Mouse (Mus musculus): Measurements from ENCODE around the gene Hmg20a. TPM values are rescaled to one million over a fixed set of nuclear protein-coding genes. Genes with fewer than 3 reads are reported as not detected.

The Hmg20a gene
- polyA plus RNA-seq, 1 experiment: 38.6 TPM

GRCm38 (mm10) chr9:56508835-56509451, 90.5 kb downstream of the Hmg20a start:
- Histone ChIP-seq H3K4me3 (ENCODE audit: insufficient read depth, low read length) (no peak overlapping the region), H3K4me1 (ENCODE audit: control insufficient read depth, insufficient read depth, low read length) (peaks cover 15% of the 10 kb centered on the region; the same call in 1 of the 2 replicates), H3K27ac (ENCODE audit: insufficient read depth, low read length) (peak overlapping the region; percentile 47; the same call in 1 of the 2 replicates)
- TF ChIP-seq CTCF (IDR thresholded peaks at IDR 0.05; ENCODE audit: borderline replicate concordance, insufficient read depth, low read length) (no peak), POLR2A (IDR thresholded peaks at IDR 0.05; ENCODE audit: low read depth, low read length) (no peak)

DNA sequence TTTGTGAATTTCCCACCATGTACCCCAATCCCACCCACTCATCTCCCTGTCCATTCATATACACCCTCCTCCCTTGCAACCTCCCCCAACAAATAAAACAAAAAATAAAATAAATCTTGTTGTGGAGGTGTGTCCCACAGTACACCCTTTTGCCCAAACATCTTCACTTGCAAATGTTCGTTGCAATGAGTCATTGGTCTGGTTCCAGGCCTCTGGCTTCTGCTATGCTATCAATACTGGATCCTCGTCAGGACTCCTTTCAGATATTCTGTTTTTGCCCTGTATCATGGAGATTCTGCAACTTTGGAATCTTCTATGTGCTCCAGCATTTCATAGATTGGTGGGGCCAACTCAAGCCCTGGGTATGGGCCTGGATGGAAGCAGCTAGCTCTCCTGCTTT, 91.9 kb downstream of the Hmg20a start:
- H3K4me3 ChIP-seq (ENCODE audit: insufficient read depth, low read length): no peak overlapping the region
- H3K27ac ChIP-seq (ENCODE audit: insufficient read depth, low read length): peak overlapping the region; percentile 13; the same call in 1 of the 2 replicates
- TF ChIP-seq CTCF (IDR thresholded peaks at IDR 0.05; ENCODE audit: borderline replicate concordance, insufficient read depth, low read length) (no peak), POLR2A (IDR thresholded peaks at IDR 0.05; ENCODE audit: low read depth, low read length) (no peak)
- peaks cover 5% of the 10 kb centered on the region; the same call in 1 of the 2 replicates for H3K4me1 ChIP-seq (ENCODE audit: control insufficient read depth, insufficient read depth, low read length)

GRCm38 (mm10) chr9:56512486-56512885, 94.1 kb downstream of the Hmg20a start:
- TF ChIP-seq CTCF (IDR thresholded peaks at IDR 0.05; ENCODE audit: borderline replicate concordance, insufficient read depth, low read length) (no peak), POLR2A (IDR thresholded peaks at IDR 0.05; ENCODE audit: low read depth, low read length) (no peak)
- H3K4me1 ChIP-seq (ENCODE audit: control insufficient read depth, insufficient read depth, low read length): peaks cover 9% of the 10 kb centered on the region; the same call in 1 of the 2 replicates
- H3K4me3 ChIP-seq (ENCODE audit: insufficient read depth, low read length): no peak overlapping the region

DNA sequence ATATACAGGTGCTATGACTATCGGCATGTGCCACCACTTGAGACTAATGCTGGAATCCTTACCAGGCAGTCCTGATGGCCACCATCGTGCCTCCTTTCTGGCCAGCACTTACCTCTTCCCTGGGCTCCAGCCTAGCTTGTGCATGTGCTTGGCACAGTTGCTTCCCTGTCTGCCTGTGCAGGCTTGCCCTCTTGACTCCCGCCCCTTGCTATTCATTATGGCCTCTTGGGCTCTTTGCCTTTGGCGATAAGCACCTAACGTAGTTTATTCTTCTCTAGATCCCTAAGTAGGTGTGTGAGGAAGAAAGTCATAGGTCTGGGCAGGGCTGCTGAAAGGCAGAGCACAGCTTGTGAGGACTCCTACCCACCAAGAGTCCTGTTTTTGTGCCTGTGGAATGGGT, 96.7 kb downstream of the Hmg20a start:
- Histone ChIP-seq H3K27ac (ENCODE audit: insufficient read depth, low read length) (no peak overlapping the region), H3K4me1 (ENCODE audit: control insufficient read depth, insufficient read depth, low read length) (0 out of 2 replicates have a peak, but pooled peaks cover 4% of the 10 kb centered on the region), H3K4me3 (ENCODE audit: insufficient read depth, low read length) (no peak overlapping the region)
- no peak for TF ChIP-seq POLR2A (IDR thresholded peaks at IDR 0.05; ENCODE audit: low read depth, low read length)
- TF ChIP-seq CTCF (IDR thresholded peaks at IDR 0.05; ENCODE audit: borderline replicate concordance, insufficient read depth, low read length): no peak

More at GRCm38 (mm10) chr9:56512486-56512885, 94.1 kb downstream of the Hmg20a start:
- no peak overlapping the region for H3K27ac ChIP-seq (ENCODE audit: insufficient read depth, low read length)

DNA sequence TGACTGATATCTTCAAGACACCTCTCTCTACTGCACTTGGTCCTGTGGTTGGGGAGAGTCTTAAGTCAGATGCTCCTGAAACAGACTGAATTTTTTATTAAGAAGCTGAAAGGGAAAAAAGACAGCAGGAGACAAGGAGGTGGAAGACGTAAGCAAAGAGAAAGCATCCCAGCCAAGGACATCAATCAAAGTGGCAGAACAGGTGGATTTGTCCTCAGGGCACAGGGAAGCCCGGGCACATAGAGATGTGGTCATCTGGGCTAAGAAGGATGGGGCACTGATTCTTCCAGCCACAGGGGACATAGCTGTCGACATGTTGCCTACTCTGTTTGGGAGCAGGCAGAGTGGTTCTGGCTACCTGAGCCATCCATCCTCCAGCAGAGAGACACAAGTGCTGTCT, 97.8 kb downstream of the Hmg20a start:
- Histone ChIP-seq H3K4me1 (ENCODE audit: control insufficient read depth, insufficient read depth, low read length) (0 out of 2 replicates have a peak, but pooled peaks cover 4% of the 10 kb centered on the region), H3K27ac (ENCODE audit: insufficient read depth, low read length) (no peak overlapping the region), H3K4me3 (ENCODE audit: insufficient read depth, low read length) (no peak overlapping the region)
- TF ChIP-seq CTCF (IDR thresholded peaks at IDR 0.05; ENCODE audit: borderline replicate concordance, insufficient read depth, low read length) (no peak), POLR2A (IDR thresholded peaks at IDR 0.05; ENCODE audit: low read depth, low read length) (no peak)

DNA sequence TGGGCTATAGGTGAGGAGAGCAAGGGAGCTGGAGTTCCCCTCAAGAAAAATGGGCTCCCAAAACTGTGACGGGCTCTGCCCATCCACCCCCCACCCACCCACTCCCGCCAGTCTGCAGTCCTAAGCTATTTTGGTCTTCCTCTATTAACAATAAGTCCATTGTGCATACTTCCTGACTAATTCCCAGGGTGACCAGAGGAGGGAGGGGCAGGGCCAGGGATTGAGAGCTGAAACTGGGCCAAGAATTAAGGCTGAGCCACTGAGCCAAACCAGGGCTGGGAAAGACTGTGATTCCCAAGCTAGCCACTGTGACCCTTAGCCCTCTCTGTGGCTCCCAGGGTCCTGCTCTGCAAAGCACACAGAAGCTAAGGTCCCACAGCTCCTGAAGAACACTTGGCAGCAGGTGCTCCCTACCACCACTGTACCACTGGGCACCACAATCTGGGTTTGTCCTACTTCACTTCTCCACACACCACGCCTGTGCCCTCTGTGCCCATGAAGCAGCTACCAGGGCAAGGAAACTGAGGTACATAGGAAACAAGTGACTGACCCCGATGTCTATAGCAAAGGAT, 98.4 kb downstream of the Hmg20a start:
- H3K27ac ChIP-seq (ENCODE audit: insufficient read depth, low read length): no peak overlapping the region
- no peak for TF ChIP-seq POLR2A (IDR thresholded peaks at IDR 0.05; ENCODE audit: low read depth, low read length)
- no peak for TF ChIP-seq CTCF (IDR thresholded peaks at IDR 0.05; ENCODE audit: borderline replicate concordance, insufficient read depth, low read length)
- H3K4me3 ChIP-seq (ENCODE audit: insufficient read depth, low read length): no peak overlapping the region
- H3K4me1 ChIP-seq (ENCODE audit: control insufficient read depth, insufficient read depth, low read length): 0 out of 2 replicates have a peak, but pooled peaks cover 4% of the 10 kb centered on the region

DNA sequence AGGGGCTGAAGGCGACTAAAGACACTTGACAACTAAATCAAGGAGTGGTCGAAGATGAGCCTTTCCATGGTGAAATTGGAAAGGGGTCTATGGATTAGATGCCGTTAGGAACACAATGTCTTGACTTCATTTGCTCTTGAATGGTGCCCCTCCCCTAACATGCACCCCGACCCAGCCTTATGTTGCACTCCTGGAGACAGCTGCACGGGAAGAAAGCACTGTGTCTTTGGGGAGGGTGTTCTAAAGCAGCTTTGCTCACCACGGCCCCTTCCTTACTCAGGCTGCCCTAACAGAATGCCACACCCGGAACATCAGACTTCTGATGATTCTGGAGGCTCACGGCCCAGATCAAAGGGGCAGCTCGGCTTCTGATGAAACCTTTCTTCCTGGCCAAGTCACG, 103.9 kb downstream of the Hmg20a start:
- TF ChIP-seq CTCF (IDR thresholded peaks at IDR 0.05; ENCODE audit: borderline replicate concordance, insufficient read depth, low read length) (no peak), POLR2A (IDR thresholded peaks at IDR 0.05; ENCODE audit: low read depth, low read length) (no peak)
- Histone ChIP-seq H3K4me3 (ENCODE audit: insufficient read depth, low read length) (no peak overlapping the region), H3K27ac (ENCODE audit: insufficient read depth, low read length) (no peak overlapping the region), H3K4me1 (ENCODE audit: control insufficient read depth, insufficient read depth, low read length) (no peaks in the 10 kb centered on the region)

DNA sequence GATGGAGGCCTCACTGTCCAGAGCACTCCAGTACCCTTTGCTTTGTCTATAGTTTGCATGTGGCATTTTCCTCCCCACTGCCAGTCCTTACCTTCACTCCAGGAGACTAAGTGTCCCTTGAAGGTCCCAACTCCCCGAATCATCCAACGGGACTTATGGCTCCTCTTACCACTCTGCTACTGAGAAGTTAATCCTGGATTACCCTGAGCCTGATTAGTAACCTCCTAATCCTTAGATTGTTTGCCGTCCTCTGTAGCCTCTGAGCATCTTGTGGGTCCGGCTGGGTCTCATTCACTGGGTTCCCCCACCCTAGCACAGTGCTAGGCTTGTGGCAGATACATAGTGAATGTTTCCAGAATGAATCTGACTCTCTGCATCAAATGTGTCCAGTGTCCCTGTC, 109.5 kb downstream of the Hmg20a start:
- no peak overlapping the region for H3K27ac ChIP-seq (ENCODE audit: insufficient read depth, low read length)
- H3K4me3 ChIP-seq (ENCODE audit: insufficient read depth, low read length): no peak overlapping the region
- TF ChIP-seq CTCF (IDR thresholded peaks at IDR 0.05; ENCODE audit: borderline replicate concordance, insufficient read depth, low read length) (no peak), POLR2A (IDR thresholded peaks at IDR 0.05; ENCODE audit: low read depth, low read length) (no peak)
- no peaks in the 10 kb centered on the region for H3K4me1 ChIP-seq (ENCODE audit: control insufficient read depth, insufficient read depth, low read length)

DNA sequence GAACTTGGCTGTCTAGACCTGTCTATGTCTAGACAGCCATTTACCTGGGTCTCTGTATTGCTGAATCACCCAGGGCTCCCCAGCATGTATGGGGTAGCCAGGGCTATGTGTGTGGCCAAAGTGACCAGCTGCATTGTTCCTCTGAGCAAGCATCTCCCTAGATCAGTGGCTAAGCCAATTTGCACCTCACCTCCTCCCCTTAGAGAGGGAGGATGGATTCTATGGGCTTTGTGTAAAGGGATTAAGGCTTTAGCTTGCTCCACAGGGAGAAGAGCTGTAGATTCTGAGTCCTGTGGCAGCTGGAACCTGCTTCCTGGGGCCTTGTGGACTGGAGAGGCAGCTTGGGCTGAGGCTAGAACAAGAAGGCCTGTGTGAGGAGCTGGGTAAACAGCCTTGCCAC, 113.6 kb downstream of the Hmg20a start:
- Histone ChIP-seq H3K4me3 (ENCODE audit: insufficient read depth, low read length) (no peak overlapping the region), H3K27ac (ENCODE audit: insufficient read depth, low read length) (no peak overlapping the region), H3K4me1 (ENCODE audit: control insufficient read depth, insufficient read depth, low read length) (no peaks in the 10 kb centered on the region)
- no peak for TF ChIP-seq CTCF (IDR thresholded peaks at IDR 0.05; ENCODE audit: borderline replicate concordance, insufficient read depth, low read length)
- TF ChIP-seq POLR2A (IDR thresholded peaks at IDR 0.05; ENCODE audit: low read depth, low read length): no peak

- Histone ChIP-seq H3K4me1 (ENCODE audit: control insufficient read depth, insufficient read depth, low read length) (no peaks in the 10 kb centered on the region), H3K4me3 (ENCODE audit: insufficient read depth, low read length) (no peak overlapping the region), H3K27ac (ENCODE audit: insufficient read depth, low read length) (no peak overlapping the region)
- TF ChIP-seq POLR2A (IDR thresholded peaks at IDR 0.05; ENCODE audit: low read depth, low read length) (no peak), CTCF (IDR thresholded peaks at IDR 0.05; ENCODE audit: borderline replicate concordance, insufficient read depth, low read length) (no peak)
Measured at GRCm38 (mm10) chr9:56533916-56534315, 115.5 kb downstream of the Hmg20a start.
